Mouse (Mus musculus) spleen, adult 2 months (tissue): ENCODE data around the gene Osbpl10.

Source experiments
- CTCF ChIP-seq: fragments of 200-500 bp; IDR thresholded peaks from 2 replicates; pipeline ENCODE4 v1.5.1; 2011; ENCODE audit warnings: mild to moderate bottlenecking, inconsistent platforms; ENCODE audit not compliant: insufficient read depth, insufficient read length, insufficient replicate concordance; ENCODE audit errors: extremely low read depth
- POLR2A ChIP-seq: fragments of 200-500 bp; IDR thresholded peaks from 2 replicates; pipeline ENCODE4 v1.6.1; 2011; ENCODE audit warnings: low read depth, low read length, inconsistent platforms

- TF ChIP-seq POLR2A (no peak), CTCF (no peak)
These were observed 157.0 kb downstream of the Osbpl10 start for GRCm38 (mm10) chr9:115135352-115135751.
